Mouse (Mus musculus): ENCODE data around the gene Hes6. TPM values are rescaled to one million over a fixed set of nuclear protein-coding genes. Genes with fewer than 3 reads are reported as not detected.

The Hes6 gene
- polyA plus RNA-seq, 3 experiments from 2014 or later, result 11.0 to 13.3 (median 11.4) TPM

DNA sequence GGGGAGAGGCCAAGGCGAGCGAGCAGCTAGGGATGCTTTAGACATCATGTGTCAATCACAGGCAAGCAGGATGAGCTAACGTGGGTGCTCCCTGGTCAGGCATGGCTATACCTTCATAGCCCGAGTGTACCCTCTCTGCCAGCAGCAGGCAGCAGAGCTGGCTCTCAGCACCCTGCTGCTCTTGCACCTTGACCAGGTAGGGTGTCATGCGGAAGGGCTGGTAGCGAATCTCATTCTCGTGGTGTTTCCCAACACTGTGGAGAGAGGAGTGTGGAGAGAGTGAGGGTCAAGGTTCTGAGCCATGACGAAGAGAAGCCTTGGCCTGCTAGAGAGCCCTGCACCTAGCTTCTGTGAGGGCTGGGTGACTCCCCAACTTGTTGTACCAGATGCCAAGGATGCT lies 25.9 kb upstream of the Hes6 start:
- ATAC-seq, result no peak

DNA sequence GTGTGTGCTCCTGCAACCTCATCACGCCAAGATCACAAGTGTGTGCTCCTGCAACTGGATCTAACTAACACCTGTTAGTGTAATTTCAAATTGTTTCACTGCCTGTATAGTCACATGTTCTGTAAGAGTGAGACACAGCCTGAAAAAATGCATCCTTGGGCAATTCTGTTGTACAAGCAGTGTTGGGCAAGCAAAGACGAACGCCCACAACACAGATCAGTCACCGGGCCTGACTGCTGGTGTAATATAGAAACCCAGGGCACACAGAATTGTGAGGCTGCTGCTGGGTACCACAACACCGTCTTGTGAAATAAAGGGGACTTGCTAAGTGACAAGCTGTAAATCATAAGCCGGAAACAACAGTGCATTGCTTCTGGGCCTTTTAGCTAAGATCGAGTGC lies 23.7 kb upstream of the Hes6 start:
- ATAC-seq, result no peak

DNA sequence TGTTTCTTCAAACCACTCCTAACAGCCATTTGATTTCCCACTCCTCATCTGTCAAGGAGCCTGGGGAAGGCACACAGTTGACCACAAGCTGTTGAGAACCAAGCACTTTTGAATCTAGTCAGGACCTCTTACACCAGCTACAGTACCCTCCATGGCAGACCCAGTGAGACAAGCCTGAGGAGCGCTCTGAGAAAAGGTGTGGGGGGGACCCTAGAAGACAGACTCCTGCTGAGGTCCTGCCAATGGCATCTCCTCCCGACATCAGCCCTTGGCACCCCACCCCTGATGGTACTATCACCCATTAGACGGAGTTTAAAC lies 23.2 kb upstream of the Hes6 start:
- no peak for ATAC-seq

DNA sequence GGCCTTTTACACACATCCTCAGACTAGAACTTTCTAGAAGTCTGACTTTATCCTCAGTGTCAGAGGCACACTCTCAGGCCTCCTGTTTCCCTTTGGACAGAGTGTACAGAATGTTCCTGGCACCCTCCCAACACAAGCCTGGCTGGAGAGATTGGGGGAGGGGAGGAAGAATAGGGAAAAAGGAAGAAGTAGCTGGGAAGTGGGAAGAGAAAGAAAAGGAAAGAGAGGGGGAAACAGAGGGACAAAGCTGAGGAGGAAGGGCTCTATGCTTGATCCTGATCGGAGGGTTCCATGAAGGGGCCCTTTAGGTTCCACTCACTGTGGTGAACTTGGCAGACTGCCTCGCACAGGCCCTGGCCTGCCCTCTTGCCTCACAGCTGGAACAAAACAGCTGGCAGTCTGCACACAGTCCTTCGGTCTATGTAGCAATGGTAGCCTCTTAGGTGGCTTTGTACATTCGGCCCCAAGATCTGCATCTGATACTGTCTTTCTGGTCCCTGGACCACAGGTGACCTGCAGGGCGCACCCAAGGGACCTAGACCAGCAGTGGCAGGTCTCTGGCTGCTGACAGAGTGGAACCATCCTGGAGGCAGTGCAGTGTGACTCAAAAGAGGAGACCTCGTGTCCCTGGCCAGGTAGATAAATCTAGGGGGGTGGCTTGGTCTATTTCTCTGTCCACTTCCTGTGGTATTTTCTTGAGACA lies 22.7 kb upstream of the Hes6 start:
- no peak for ATAC-seq

DNA sequence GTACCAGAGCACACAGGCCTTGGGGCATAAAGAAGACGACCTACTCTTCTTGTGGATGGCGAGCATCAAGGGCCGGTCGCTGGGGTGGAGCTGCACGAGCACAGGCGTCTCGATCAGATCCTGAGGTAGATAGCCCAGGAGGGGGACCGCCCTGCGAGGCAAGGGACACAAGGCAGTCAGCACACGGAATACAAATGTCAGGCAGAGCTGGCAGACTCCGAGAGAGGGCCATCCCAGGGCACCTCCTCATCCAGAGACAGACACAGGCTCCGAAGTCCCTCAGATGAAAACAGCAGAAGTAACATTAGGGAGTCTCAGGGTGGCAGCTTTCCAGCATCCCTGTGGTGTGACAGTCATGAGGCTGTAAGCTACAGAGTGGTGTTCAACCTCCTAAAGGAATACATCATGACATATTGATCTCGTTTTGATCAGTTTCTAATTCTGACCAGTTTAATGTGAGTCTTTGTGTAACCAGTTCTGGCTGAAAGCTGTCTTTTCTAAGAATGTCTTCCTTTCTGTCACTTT lies 21.8 kb upstream of the Hes6 start:
- no peak for ATAC-seq

DNA sequence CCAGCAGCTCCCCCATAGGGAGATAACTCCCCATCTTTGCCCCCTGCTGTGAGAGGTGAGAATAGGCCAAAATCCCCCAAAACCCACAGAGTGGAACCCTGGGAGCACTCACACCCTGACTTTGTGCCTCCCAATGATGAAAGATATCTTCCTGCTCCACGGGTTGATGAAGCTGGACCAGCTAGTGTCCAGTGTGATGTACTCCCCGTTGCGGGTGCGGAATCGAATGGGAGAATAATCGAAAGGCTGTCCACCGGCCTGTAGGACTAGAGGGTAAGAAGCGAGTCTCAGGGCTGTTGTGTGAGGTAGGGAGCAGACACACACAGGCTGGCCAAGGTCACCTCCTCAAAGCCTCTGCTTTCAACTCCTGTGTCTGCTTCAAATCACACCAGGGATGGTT lies 21.1 kb upstream of the Hes6 start:
- no peak for ATAC-seq

DNA sequence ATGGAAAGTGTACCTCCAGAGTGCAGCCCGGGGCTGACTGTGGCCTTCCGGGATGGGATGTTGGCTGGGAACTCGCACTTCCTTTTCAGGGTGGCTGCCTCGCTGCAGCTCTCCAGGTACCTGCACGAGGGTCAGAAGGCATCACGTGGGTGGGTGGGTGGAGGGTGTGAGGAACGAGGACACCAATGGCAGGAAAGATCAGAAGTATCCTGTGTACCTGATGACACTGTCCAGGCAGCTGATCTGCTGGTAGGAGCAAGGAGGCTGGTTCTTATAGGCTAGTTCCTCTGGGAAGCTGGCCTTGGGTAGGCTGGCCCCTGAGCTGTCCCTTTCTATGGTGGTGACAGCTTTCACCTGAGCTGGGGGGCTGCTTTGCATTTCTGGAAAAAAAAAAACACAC lies 16.9 kb upstream of the Hes6 start:
- ATAC-seq, result no peak

DNA sequence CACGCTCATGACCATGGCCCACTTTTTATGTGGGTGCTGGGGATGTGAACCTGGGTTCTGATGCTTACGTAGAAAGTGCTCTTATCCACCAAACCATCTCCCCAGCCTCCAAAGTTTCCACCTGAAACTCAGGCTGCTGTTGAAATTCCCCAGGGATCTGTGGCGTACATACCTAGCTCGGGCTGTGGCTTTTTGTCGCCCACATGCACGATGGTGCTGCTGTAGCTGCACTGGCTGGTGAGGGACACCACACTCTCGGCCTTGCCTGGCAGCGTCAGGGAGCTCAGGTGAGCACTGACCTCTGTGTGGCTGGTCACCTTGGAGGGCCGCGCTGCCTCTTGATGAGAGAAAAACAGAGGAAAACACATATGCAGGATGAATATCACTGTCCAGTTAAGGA lies 15.4 kb upstream of the Hes6 start:
- no peak for ATAC-seq

DNA sequence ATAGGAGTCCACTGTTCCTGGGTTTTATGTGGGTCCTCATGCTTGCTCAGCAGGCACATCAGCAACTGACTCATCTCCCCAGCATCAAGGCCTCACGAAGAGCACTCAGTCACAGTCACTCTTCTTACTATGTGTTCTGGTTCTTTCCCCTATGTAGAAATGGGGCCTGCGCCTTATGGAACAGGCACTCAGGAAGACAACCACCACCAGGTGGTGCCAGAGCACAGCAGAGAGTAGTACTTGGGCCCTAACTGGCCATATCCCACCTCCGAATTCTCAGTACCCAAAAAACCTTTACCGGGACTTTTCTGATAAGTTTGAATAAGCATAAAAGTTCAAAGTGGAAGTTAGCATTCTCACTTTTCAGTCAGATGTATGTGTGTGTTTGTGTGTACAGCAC lies 14.8 kb upstream of the Hes6 start:
- peak; percentile 63 for ATAC-seq

DNA sequence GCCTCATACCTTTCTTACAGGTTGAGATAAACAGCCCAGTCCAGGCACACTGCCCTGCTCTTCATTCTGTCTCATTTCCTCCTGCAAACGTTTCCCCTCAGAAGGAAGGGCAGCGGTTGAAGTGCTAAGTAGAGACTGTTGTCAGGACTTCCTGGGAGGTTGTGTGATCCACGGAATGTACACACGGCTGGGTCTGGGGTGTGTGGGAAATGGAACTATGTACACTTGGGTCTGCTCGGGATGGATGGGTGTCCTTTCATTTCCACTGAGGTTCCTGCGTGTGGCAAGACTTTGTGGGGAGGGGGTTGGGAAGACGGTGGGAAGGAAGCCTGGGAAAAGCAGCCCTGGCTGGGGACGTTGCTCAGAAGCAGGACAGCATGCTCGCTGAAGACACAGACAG lies 12.6 kb upstream of the Hes6 start:
- ATAC-seq, result no peak

DNA sequence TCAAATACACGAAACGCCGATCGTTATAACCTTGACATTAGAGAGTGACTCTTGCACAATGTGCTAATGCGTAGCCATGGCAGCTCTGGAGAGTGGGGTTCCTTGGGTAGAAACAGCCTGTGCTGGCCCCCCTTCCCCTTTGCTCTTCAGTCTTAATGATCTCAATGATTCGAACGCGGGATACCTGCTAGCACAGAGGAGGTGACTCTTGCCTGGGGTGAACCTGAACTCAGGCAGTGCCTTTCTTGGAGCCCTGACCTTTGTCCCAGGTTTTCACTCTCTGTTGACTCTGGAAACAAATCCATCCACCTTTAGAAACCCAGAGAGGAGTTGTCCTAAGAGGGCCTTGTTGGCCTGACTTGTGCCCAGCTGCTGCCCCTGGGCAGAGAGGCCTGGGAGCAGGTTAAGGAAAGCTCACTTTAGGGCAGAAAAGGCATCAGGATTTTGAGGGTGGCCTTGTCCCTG lies 6.8 kb upstream of the Hes6 start:
- ATAC-seq, result no peak

DNA sequence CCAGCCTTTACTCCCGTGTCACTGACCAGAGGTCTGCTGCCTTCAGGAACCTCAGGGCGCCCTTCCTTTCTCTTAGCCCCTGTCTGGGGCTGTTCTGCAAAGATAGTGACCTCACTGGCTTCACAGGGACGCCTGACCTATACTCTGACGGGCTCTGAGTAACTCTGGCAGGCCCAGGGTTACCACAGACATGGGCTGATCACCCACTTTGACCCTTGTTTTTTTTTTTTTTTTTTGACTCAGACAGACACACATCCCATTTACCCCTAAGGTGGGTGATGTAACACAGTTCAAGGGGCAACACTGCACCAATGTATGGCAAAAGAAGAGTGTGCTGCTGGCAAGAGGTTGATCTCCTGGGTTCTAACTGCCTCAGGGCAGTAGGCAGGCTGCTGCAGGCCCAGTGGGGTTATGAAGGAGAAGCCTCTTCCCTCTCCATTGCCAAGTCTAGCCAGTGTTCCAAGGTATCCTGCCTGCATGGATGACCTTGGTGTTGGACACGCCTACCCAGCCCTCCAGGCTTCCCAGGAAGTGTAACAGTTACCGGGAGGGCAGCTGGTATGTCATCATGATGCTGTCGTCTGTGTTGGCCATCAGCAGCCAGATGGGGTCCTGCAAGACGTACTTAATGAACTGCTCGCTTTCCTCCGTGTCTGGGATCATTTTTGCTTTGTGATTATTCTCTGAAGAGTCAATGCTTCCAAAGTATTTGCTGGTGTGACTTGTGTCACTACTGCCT lies 6.2 kb upstream of the Hes6 start:
- no peak for ATAC-seq

DNA sequence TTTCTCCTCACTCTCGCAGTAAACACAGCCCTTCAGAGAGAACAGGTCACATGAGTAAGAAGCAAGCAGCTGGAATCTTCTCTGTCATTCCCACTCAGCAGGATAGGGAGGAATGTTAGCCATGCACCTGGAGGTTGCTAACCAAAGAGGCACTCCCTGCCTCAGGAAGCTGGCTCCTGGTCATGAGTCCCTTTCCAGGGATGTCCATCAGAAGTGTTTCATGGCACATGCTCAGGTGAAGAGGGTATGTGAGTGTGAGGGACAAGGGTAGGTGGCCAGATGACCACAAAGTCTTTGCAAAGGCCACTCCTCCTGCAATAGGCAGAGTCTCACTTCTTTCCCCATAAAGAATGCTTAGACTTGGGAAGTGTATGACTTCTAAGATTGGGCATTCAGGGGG lies 4.2 kb upstream of the Hes6 start:
- no peak for ATAC-seq

DNA sequence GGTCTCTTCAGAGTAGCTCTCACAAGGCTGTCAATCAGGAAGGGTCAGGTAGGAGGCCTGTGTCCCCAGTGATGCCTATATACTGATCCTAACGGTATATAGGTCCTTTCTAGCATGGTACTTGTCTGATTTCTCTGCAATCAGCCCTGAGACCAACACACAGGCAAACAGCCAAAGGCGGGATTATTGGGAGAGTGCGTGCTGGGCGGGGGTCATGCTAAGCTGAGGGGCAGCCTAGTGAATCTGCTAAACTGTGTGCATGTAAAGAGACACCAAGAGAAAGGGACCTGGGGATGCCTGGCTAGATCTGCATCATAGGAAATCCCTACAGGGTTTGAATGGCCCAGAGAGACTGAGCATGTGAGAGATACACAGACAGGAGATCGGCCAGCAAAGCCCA lies 1.5 kb upstream of the Hes6 start:
- ATAC-seq, result no peak

DNA sequence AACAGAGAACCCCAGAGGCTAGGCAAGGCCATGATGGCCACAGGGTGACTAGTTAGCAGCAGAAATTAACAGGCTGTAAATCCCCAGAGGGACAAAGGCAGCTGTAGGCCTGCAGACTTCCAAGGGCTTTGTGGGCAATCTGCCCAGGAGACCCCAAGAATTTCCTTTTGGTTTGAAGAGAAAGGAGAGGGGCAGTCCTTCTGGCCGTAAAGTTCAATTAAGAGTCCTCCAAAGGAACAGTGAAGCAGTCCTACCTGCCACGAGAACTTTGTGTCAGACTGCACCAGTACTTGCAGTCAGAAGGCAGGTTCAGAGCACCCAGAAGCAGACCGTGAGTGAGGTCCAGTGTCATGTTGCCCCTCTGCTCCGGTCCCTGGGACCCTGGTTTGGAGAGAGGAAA lies 1.1 kb upstream of the Hes6 start:
- no peak for ATAC-seq

DNA sequence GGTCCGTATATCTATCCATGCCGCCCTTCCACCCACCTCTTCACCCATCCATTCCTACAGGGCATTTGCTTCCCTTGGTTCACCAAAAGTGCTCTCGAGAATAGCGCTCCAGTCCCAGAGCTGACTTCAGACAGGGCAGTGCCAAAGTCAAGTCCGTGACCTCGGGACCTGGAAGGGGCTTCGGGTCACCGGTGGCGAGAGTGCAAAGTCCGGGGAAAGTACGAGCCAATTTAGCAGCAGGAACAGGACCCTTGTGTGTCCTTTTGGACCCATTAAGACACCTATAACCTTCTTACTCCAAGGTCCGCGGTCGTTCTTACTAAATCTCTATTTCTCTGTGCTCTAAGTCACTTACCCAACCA lies 321 bp downstream of the Hes6 start:
- ATAC-seq, result peak; percentile 29

DNA sequence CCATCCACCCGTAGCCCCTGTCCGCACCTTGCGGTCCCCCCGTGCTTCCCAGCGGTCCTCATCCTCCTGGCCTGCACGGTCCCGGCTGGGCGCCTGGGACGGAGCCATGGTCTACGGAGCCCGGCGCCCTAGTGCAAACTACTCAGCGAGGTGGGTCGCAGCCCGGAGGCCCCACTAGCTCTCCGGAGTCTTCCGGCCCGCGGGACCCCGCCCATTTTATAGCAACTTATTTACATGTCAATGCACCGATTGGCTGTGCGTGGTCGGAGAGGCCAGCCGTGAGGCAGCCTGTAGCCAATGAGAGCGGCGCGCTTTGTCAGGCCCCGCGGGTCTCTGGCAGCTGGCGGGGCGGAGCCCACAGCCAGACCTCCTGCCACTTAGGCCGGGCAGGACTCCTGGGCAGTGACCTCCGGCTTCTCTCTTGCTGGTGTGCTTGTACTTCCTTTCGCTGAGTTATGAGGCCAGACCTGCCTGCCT lies 770 bp downstream of the Hes6 start:
- ATAC-seq, result peak; percentile 98

DNA sequence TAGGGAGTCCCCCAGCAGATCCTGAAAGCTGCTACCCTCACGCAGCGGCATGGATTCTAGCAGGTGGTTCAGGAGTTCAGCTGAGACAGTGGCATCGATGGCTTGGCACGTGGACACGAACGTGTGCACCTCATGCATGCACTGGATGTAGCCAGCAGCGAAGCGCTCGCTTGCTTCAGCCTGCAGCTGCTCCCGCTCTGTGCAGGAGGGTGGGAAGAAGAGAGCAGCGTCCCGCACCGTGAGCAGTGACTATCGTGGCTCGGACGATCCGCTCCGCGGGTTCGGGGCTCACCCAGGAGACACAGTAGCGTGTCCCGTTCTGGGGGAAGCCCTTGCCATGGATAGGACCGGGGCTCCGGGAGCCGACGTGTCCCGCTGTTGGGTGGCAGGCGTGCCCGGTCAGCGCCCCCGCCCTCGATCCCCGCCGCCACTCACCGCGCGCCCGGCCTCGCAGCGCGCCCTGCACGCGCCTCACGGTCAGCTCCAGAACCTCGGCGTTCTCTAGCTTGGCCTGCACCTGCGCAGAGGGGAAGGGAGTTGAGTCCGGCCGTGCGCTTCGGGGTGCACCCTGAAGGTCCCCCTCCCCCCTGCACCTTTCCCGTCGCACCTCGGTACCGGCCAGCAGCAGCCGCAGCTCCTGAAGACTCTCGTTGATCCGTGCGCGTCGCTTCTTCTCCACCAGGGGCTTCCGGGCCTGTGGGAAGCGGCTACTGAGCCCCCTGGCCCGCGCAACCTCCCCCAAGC lies 1.4 kb downstream of the Hes6 start:
- peak; percentile 16 for ATAC-seq

DNA sequence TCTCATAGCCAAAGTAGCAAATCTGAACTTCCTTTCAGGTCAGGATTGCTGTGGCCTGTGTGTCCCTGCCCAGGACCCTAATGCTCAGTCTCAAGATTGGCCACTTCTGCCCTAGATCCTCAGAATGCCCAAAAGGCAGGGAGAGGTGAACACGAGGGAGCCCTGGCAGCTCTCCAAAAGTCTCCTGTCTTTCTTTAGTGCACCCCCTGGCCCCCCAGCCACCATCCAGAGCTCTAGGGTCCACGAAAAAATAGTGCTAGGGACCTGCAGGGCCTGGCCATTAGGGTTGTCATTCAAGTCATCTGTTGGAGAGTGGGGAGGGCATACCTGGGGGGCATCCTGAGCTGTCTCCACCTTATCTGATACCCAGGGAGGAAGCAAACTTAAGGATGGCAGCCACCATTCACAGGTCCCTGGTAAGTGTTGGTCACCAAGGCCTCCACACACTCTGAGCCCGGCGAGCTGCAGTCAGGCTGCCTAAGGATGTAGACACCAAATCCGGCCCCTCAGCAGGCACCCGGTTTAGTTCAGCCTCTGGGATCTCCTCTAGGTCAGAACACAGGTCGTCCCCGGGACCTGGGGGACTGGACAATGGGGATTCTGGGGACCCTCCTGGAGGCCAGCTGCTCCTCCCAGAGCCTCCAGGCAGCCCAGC lies 2.1 kb downstream of the Hes6 start:
- no peak for ATAC-seq

DNA sequence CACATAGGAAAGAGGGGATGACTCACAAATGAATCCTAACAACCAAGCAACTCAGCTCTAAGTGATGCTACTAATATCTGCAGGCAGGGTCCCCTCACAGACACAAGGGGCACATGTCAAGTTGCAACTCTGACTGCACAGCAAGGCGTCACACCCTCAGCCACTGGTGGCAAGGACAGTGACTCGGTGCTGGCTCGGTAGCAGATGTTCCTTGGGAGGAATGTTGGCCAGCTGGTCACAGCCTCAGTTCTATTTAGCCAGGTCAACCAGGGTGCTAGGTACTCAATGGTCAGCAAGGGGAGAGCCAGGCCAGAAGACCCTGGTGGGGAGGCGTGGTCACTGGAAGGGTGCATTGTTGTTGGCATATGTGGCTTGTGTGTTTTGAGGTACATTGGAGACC lies 6.0 kb downstream of the Hes6 start:
- no peak for ATAC-seq

DNA sequence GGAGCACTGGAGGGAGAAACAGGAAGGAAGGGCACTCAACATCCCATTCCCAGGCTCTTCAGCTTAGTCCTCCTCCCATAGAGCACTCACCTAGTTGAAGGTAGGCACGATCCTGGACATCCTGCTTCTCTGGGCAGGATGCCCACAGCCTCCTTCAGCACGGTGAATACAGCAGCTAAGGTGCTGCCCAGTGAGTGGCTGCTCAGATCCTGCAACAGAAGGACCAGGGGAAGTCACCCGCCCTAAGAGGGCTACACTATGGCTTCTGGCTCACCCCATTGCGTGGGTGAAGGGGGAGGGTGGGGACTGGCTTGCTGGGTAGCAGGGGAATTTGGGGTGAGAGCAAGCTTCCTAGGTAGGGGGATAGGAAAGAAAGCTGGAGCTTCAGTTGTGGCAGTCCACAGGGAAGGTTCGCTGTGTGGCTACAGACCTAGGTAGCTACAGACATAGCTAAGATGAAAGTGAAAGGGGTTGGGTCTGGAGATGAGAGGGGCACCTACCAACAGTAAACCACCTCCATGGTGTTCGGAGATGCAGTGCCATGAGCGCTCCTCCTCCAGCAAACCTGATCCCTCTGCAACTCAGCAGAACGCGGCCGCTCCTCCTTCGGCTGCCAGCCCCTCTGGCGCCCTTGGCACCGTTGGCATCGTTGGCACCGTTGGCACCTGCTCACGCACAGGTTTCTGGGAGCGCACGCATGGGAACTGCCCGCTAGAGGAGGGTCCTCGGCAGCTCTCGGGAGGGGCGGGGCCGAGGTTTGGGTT lies 8.2 kb downstream of the Hes6 start:
- peak; percentile 66 for ATAC-seq

DNA sequence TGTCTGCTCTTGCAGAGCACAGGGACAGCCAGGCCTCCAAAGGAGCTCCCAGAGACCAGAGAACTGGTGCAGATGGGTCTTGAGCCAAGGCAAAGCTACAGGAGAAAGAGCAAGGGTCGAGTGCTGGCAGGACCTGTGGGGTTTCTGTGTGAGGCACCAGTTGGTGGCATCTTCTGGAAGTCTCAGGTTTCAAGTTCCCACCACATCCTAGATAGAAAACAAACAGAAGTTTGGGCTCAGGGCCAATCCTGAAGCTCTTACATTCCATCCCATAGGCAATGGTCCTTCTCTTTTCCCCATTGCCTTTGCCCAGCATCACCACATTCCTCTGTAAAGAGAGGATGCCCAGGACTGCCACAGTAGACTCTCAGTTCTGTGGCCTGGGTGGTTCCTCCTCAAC lies 8.9 kb downstream of the Hes6 start:
- ATAC-seq, result no peak
